Mouse (Mus musculus) liver, postnatal 0 days (tissue): ENCODE results near the gene Asb14. TPM values are rescaled to one million over a fixed set of nuclear protein-coding genes. Genes with fewer than 3 reads are reported as not detected.
"Not testable (repeated sequence)": the region's sequence is repeated elsewhere in the genome, so short reads cannot be mapped to it uniquely, and the experiment has no call there.

Experiments
- ATAC-seq: fragments of 200-750 bp; cut with Nextera tagmentation; 2 replicates; pipeline ENCODE4 v1.8.0; 2017; ENCODE audit warnings: mild to moderate bottlenecking, moderate library complexity
- DNase-seq: peaks from one replicate; pipeline ENCODE4 v3.0.0-alpha.2; 2016
- H3K27ac ChIP-seq: fragments of 300-500 bp; sonication (generic); 2 replicates; pipeline ENCODE4 v1.5.1; 2014; ENCODE audit warnings: antibody characterized with exemption, moderate library complexity, mild to moderate bottlenecking, low read depth
- H3K27me3 ChIP-seq: fragments of 300-500 bp; sonication (generic); 2 replicates; pipeline ENCODE4 v1.6.1; 2014; ENCODE audit warnings: low read length, control low read depth, mixed read lengths; ENCODE audit not compliant: insufficient read depth
- H3K36me3 ChIP-seq: fragments of 300-500 bp; sonication (generic); replicated peaks from 2 replicates; pipeline ENCODE4 v1.6.1; 2014; ENCODE audit warnings: mild to moderate bottlenecking, control low read depth, low read length, moderate library complexity, mixed read lengths; ENCODE audit not compliant: insufficient read depth
- H3K4me1 ChIP-seq: fragments of 300-500 bp; sonication (generic); 2 replicates; pipeline ENCODE4 v1.6.1; 2014; ENCODE audit warnings: antibody characterized with exemption, mild to moderate bottlenecking, control low read depth; ENCODE audit not compliant: insufficient read depth
- H3K4me2 ChIP-seq: fragments of 300-500 bp; sonication (generic); 2 replicates; pipeline ENCODE4 v1.6.1; 2014; ENCODE audit warnings: low read depth, mild to moderate bottlenecking, low read length, moderate library complexity, mixed read lengths
- H3K4me3 ChIP-seq: fragments of 300-500 bp; sonication (generic); 2 replicates; pipeline ENCODE4 v1.5.1; 2014; ENCODE audit warnings: low read depth, low read length
- H3K9ac ChIP-seq: fragments of 300-500 bp; sonication (generic); replicated peaks from 2 replicates; pipeline ENCODE4 v1.6.1; 2014; ENCODE audit warnings: mild to moderate bottlenecking, moderate library complexity
- H3K9me3 ChIP-seq: fragments of 300-500 bp; sonication (generic); 2 replicates; pipeline ENCODE4 v1.6.1; 2016; ENCODE audit warnings: mild to moderate bottlenecking, control low read depth, low read length, mixed read lengths
- CTCF ChIP-seq: sonication (generic); IDR thresholded peaks from 2 replicates; pipeline ENCODE4 v1.5.1; 2016; ENCODE audit warnings: antibody characterized with exemption, low read depth
- EP300 ChIP-seq: IDR thresholded peaks from 2 replicates; pipeline ENCODE4 v1.6.1; 2016; ENCODE audit warnings: antibody characterized with exemption, low read depth, mild to moderate bottlenecking
- WGBS: fragments of 180-500 bp; shearing (Covaris S2); extraction: QIAGEN DNeasy Blood & Tissue Kit; methylation state at CpG from one replicate; pipeline ENCODE4 v1.1.7; 2014; ENCODE audit not compliant: insufficient replicate concordance; 5-methylcytosine and 5-hydroxymethylcytosine counted together
- polyA plus RNA-seq: library from polyadenylated mRNA; unstranded; fragments of >200 nt; fragmentation: Nextera tagmentation; extraction: Ambion mirVana; gene quantifications from 2 replicates; pipeline ENCODE4 v1.2.1, GENCODE M21; 2015

Gene Asb14
- polyA plus RNA-seq, 1 experiment from 2014 or later: not detected

GRCm38 (mm10) chr14:26907401-26907800 is 13.0 kb downstream of the Asb14 start:
- TF ChIP-seq EP300 (no peak), CTCF (no peak)
- no peak overlapping the region for H3K4me3 ChIP-seq
- no peak for ATAC-seq
- 83% methylated on average over 4 of the region's 4 CpGs for WGBS
- H3K36me3 ChIP-seq: no peaks in the 10 kb centered on the region
- no peaks in the 10 kb centered on the region for H3K27me3 ChIP-seq
- H3K4me1 ChIP-seq: no peaks in the 10 kb centered on the region
- H3K9me3 ChIP-seq: no peaks in the 10 kb centered on the region
- DNase-seq: no peak
- no peak overlapping the region for H3K4me2 ChIP-seq
- H3K27ac ChIP-seq: no peak overlapping the region
- H3K9ac ChIP-seq: no peak overlapping the region

- 68% methylated on average over 9 of the region's 9 CpGs for WGBS
- H3K4me1 ChIP-seq, H3K4me3 ChIP-seq, H3K9ac ChIP-seq, H3K27ac ChIP-seq, ATAC-seq, DNase-seq, H3K9me3 ChIP-seq, H3K36me3 ChIP-seq, H3K4me2 ChIP-seq, H3K27me3 ChIP-seq: not testable (repeated sequence)
Observed at GRCm38 (mm10) chr14:26910461-26910860, 16.1 kb downstream of the Asb14 start.

- H3K9me3 ChIP-seq: no peaks in the 10 kb centered on the region
- H3K27ac ChIP-seq: no peak overlapping the region
- ATAC-seq: no peak
- H3K27me3 ChIP-seq: no peaks in the 10 kb centered on the region
- no peaks in the 10 kb centered on the region for H3K36me3 ChIP-seq
- H3K4me1 ChIP-seq: no peaks in the 10 kb centered on the region
- DNase-seq: no peak
- no peak for TF ChIP-seq CTCF
- TF ChIP-seq EP300: no peak
- no peak overlapping the region for H3K9ac ChIP-seq
- no peak overlapping the region for H3K4me3 ChIP-seq
- H3K4me2 ChIP-seq: no peak overlapping the region
- WGBS: 62% methylated on average over 6 of the region's 6 CpGs
Observed at GRCm38 (mm10) chr14:26911201-26911600, 16.8 kb downstream of the Asb14 start.

- Histone ChIP-seq H3K4me2 (no peak overlapping the region), H3K36me3 (no peaks in the 10 kb centered on the region), H3K4me1 (no peaks in the 10 kb centered on the region), H3K27me3 (no peaks in the 10 kb centered on the region), H3K9ac (no peak overlapping the region), H3K4me3 (no peak overlapping the region), H3K9me3 (no peaks in the 10 kb centered on the region), H3K27ac (no peak overlapping the region)
- TF ChIP-seq CTCF (no peak), EP300 (no peak)
- ATAC-seq: no peak
- no peak for DNase-seq
- WGBS: 90% methylated on average over 13 of the region's 13 CpGs
Observed at GRCm38 (mm10) chr14:26911826-26912225, 17.5 kb downstream of the Asb14 start.

- ATAC-seq (no peak), DNase-seq (no peak)
- 79% methylated on average over 9 of the region's 9 CpGs for WGBS
- TF ChIP-seq EP300 (no peak), CTCF (no peak)
- Histone ChIP-seq H3K27me3 (no peaks in the 10 kb centered on the region), H3K4me1 (no peaks in the 10 kb centered on the region), H3K27ac (no peak overlapping the region), H3K4me2 (no peak overlapping the region), H3K4me3 (no peak overlapping the region), H3K9me3 (no peaks in the 10 kb centered on the region), H3K36me3 (no peaks in the 10 kb centered on the region), H3K9ac (no peak overlapping the region)
Observed at GRCm38 (mm10) chr14:26913681-26914268, 19.4 kb downstream of the Asb14 start.

GRCm38 (mm10) chr14:26919310-26919709 is 25.0 kb downstream of the Asb14 start:
- Histone ChIP-seq H3K9ac (no peak overlapping the region), H3K27ac (no peak overlapping the region), H3K27me3 (no peaks in the 10 kb centered on the region), H3K4me1 (no peaks in the 10 kb centered on the region), H3K36me3 (peaks cover 28% of the 10 kb centered on the region), H3K9me3 (no peaks in the 10 kb centered on the region), H3K4me3 (no peak overlapping the region), H3K4me2 (no peak overlapping the region)
- 80% methylated on average over 3 of the region's 3 CpGs for WGBS
- no peak for TF ChIP-seq EP300
- no peak for TF ChIP-seq CTCF
- DNase-seq (no peak), ATAC-seq (no peak)

GRCm38 (mm10) chr14:26923702-26924421 is 29.5 kb downstream of the Asb14 start:
- no peaks in the 10 kb centered on the region for H3K9me3 ChIP-seq
- H3K9ac ChIP-seq: no peak overlapping the region
- 61% methylated on average over 5 of the region's 5 CpGs for WGBS
- H3K27me3 ChIP-seq: no peaks in the 10 kb centered on the region
- H3K4me3 ChIP-seq: no peak overlapping the region
- no peaks in the 10 kb centered on the region for H3K4me1 ChIP-seq
- TF ChIP-seq EP300: no peak
- TF ChIP-seq CTCF: no peak
- H3K36me3 ChIP-seq: peaks cover 43% of the 10 kb centered on the region
- H3K4me2 ChIP-seq: no peak overlapping the region
- no peak overlapping the region for H3K27ac ChIP-seq
- no peak for ATAC-seq
- DNase-seq: no peak
